Mouse (Mus musculus): ENCODE measurements around the gene Marcks.

- TF ChIP-seq GATA1 (IDR thresholded peaks at IDR 0.05; ENCODE audit: borderline replicate concordance, low read length) (no peak), FLI1 (IDR thresholded peaks at IDR 0.05; ENCODE audit: low read length) (no peak)
Observed at GRCm38 (mm10) chr10:37177071-37177470, 38.4 kb upstream of the Marcks start.

Measured in megakaryocyte, embryonic 14.5 days (primary cell).